Mouse (Mus musculus): ENCODE results near the gene Cst12.
A peak's percentile ranks its signal among the peaks of the same experiment; 100 is the strongest.

- TF ChIP-seq CTCF (IDR thresholded peaks at IDR 0.05) (no peak), EP300 (IDR thresholded peaks at IDR 0.05) (peak; percentile 74)
Measured at GRCm38 (mm10) chr2:148763648-148764388, 25.3 kb upstream of the Cst12 start.
